Mouse (Mus musculus) midbrain, embryonic 10.5 days (tissue): ENCODE measurements at regions not wholly inside any gene's neighbourhood (a gene's known extent, or its start where the extent isn't known, plus 50 kb on each side); places are given as distances from the start of the nearest gene placed in this dataset.
A peak's percentile ranks its signal among the peaks of the same experiment; 100 is the strongest.

Experiments used
- DNase-seq: peaks from one replicate; pipeline ENCODE4 v3.0.0-alpha.2; 2017; ENCODE audit warnings: low spot score
- H3K27ac ChIP-seq: fragments of 300-500 bp; sonication (generic); replicated peaks from 2 replicates; pipeline ENCODE4 v1.5.1; 2016; ENCODE audit warnings: mild to moderate bottlenecking
- H3K27me3 ChIP-seq: fragments of 300-500 bp; sonication (generic); 2 replicates; pipeline ENCODE4 v1.6.1; 2016; ENCODE audit warnings: low read depth, mild to moderate bottlenecking; ENCODE audit not compliant: poor library complexity, severe bottlenecking
- H3K36me3 ChIP-seq: fragments of 300-500 bp; sonication (generic); 2 replicates; pipeline ENCODE4 v1.6.1; 2016; ENCODE audit warnings: mild to moderate bottlenecking, moderate library complexity
- H3K4me1 ChIP-seq: fragments of 300-500 bp; sonication (generic); 2 replicates; pipeline ENCODE4 v1.6.1; 2016
- H3K4me3 ChIP-seq: fragments of 300-500 bp; sonication (generic); 2 replicates; pipeline ENCODE4 v1.5.1; 2016; ENCODE audit warnings: mild to moderate bottlenecking, moderate library complexity
- H3K9me3 ChIP-seq: fragments of 300-500 bp; sonication (generic); replicated peaks from 2 replicates; pipeline ENCODE4 v1.6.1; 2016; ENCODE audit warnings: mild to moderate bottlenecking
- WGBS: fragments of 180-500 bp; shearing (Covaris S2); methylation state at CpG from one replicate; pipeline ENCODE4 v1.1.7; 2016; 5-methylcytosine and 5-hydroxymethylcytosine counted together

DNA sequence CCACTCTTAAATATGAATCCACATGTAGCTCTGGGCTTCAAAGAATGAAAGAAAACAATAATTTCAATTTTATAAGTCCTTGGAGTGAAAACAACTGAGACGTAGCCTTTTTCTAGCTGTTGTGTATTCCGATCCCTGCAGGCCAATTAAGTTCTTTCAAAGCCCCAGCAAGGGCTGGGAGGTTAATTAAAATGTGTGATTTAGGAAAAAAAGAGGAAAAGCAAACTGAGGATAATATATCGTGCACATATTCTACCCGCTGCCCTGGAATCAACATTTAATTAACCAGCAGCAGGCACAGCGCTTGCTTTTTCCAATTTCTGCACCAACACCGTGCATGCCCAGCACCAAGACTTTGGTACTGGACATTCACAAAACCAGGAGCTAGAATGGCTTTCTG, 167.0 kb downstream of the Nectin3 start:
- H3K4me1 ChIP-seq = no peaks in the 10 kb centered on the region
- WGBS = 88% methylated on average over 6 of the region's 6 CpGs
- DNase-seq = no peak

DNA sequence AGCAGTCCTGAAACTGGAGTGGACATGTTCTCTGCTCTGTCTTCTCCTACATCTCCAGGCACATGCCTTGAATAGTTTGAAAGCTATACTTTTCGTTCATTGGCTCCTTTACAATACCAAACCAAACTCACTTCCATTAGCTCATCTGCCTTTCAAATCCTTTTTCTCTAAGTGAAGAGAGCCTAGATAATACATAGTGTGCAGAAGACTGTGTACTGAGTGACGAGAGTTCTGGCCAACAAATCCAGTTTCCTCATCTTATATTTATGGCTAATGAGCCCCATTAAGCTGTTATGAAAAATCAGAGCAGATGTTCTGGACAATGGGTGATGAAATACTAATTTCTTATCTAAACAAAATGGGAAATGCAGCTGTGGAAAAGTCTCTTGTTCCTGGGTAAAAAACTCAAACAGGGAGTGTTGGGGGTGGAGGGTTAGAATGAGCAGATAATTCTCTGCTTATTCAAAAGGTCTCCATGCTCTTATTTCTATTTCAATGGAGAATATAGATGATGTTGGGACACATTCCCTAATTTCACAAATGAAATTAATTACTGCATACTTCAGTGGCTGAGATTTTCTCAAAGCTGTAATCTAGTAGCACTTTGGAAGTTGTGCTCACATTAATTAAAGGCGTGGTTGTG, 144.3 kb upstream of the Gm4737 start:
- no peaks in the 10 kb centered on the region for H3K27me3 ChIP-seq
- no peak for DNase-seq
- H3K27ac ChIP-seq = no peak overlapping the region
- H3K4me1 ChIP-seq = peaks cover 8% of the 10 kb centered on the region
- H3K36me3 ChIP-seq = no peaks in the 10 kb centered on the region
- H3K9me3 ChIP-seq = no peaks in the 10 kb centered on the region
- WGBS = 82% methylated on average over 3 of the region's 3 CpGs
- H3K4me3 ChIP-seq = no peak overlapping the region

More for the DNA sequence above, 167.0 kb downstream of the Nectin3 start:
- Histone ChIP-seq H3K36me3 (no peaks in the 10 kb centered on the region), H3K27me3 (no peaks in the 10 kb centered on the region), H3K9me3 (no peaks in the 10 kb centered on the region), H3K4me3 (no peak overlapping the region), H3K27ac (no peak overlapping the region)

DNA sequence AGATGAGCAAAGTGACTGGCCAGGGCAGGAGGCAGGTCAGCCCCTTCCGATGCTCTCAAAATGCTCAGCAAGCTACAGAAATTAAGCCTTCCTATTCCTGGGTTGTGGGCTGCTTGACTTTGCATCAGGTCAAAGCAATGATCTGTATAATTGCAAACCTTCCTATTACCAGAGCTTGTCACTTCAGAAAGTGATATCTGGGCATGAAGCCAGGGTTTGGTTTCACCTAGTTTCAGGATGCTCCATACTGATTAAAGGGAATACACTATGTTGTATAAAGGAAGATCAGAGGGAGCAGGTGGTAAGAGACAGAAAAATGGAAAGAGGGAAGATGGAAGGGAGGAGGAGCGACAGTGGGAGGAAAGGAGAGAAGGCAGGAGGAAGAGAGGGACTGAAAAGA, 142.3 kb upstream of the Gm4737 start:
- WGBS = 89% methylated on average over 2 of the region's 2 CpGs
- DNase-seq = no peak
- H3K27ac ChIP-seq = no peak overlapping the region

DNA sequence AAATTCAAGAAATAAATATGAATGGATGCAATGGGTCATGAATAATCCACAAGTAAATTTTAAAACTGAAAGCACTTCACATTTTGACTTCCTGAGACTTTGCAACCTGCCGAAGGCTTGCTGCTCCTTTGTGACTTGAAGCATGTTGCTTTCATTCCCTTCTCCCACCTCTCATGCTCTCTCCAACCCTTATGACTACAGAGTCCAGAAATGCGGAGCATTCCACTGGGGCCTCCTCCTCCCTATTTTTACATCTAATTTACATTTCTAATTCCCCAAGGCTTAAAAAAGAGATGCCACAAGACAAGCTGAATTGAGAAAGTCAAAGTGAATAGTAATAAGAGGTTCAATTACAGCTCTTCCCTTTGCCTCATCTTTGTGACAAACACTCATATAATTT, 141.5 kb upstream of the Gm4737 start:
- Histone ChIP-seq H3K4me3 (no peak overlapping the region), H3K36me3 (no peaks in the 10 kb centered on the region), H3K9me3 (no peaks in the 10 kb centered on the region), H3K4me1 (peaks cover 18% of the 10 kb centered on the region), H3K27me3 (no peaks in the 10 kb centered on the region), H3K27ac (no peak overlapping the region)
- no peak for DNase-seq
- WGBS = 74% methylated on average over 2 of the region's 2 CpGs

More for the DNA sequence above, 142.3 kb upstream of the Gm4737 start:
- H3K36me3 ChIP-seq = no peaks in the 10 kb centered on the region
- H3K27me3 ChIP-seq = no peaks in the 10 kb centered on the region
- no peaks in the 10 kb centered on the region for H3K9me3 ChIP-seq
- peaks cover 16% of the 10 kb centered on the region for H3K4me1 ChIP-seq
- H3K4me3 ChIP-seq = no peak overlapping the region

DNA sequence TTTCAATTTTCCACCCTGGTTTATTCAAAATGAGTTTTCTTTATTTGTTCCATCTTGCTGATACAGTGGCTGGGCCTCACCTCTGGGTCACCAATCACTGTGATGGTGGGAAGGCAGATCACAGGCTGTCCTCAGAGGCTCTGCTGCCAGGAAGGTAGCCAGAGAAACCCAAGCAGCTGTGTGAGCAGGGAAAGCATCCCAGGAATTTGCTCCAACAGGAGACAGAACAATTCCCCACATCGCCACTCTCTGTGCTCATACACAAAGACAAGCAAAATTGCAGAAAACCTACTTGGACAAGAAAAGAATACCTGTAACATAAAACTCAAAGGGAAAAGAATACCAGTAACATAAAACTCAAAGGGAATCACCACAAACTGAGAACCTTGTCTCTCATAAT, 139.0 kb upstream of the Gm4737 start:
- WGBS = 4% methylated on average over 1 of the region's 1 CpGs
- Histone ChIP-seq H3K36me3 (no peaks in the 10 kb centered on the region), H3K27me3 (no peaks in the 10 kb centered on the region), H3K4me1 (peaks cover 24% of the 10 kb centered on the region), H3K4me3 (no peak overlapping the region), H3K9me3 (no peaks in the 10 kb centered on the region), H3K27ac (no peak overlapping the region)
- peak; percentile 27 for DNase-seq

DNA sequence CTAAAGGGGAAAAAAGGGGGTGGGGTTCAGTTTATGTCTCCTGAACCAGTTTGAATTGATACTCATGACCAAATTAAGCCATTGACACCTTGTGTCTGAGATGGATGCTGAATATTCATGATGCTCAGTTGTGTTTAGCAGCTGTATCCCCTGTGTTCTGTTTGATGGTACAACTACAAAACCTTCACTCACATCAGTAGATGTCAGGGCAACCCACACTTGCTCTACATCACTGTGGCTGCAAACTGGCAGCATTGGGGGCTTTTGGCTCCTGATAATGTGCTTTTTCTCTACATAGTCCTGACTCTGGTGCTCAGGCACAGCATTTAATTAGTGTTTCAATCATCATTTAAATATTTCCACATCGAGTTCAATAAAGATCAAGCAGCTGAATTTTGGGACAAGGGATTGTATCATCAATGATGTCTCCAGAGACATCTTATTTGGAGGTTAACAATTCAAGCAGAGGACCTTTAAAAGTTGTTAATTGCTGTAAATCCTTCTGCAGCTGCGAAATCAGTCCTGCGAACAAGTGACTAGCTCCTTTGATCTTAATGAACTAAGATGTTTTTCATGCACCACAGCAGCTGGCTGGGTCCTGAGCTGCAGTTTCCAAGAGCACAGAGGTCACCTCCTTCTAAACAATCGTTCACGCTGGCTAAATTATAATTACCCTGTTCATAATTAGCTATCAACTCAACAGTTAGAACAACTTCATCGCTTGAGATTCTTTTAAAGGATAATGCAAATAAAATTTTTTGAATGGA, 136.4 kb upstream of the Gm4737 start:
- Histone ChIP-seq H3K9me3 (no peaks in the 10 kb centered on the region), H3K27me3 (no peaks in the 10 kb centered on the region), H3K27ac (no peak overlapping the region), H3K36me3 (no peaks in the 10 kb centered on the region), H3K4me3 (no peak overlapping the region), H3K4me1 (peaks cover 22% of the 10 kb centered on the region)
- WGBS = 33% methylated on average over 6 of the region's 6 CpGs
- DNase-seq = no peak

DNA sequence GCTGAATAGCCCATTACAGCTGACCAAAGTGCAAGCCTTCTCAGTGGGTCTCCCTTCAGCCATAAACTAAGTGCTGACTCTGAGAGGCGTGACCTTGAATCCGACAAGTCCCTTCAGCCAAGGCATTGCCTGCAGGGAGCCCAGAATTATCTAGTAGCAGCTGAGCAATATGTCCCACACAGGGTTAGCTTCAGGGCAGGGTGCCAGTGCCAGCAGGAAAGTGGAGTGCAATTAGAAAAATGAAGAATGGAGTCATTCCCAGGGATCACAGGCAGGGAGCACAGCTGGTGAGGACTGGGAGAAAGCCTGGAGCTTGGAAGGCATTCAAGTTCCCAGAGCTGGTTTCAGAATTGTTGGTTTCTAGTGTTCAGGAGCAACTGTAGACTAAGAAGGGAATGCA, 135.3 kb upstream of the Gm4737 start:
- Histone ChIP-seq H3K27ac (no peak overlapping the region), H3K4me3 (no peak overlapping the region), H3K36me3 (no peaks in the 10 kb centered on the region), H3K27me3 (no peaks in the 10 kb centered on the region), H3K9me3 (no peaks in the 10 kb centered on the region), H3K4me1 (peaks cover 19% of the 10 kb centered on the region)
- 71% methylated on average over 2 of the region's 2 CpGs for WGBS
- no peak for DNase-seq

DNA sequence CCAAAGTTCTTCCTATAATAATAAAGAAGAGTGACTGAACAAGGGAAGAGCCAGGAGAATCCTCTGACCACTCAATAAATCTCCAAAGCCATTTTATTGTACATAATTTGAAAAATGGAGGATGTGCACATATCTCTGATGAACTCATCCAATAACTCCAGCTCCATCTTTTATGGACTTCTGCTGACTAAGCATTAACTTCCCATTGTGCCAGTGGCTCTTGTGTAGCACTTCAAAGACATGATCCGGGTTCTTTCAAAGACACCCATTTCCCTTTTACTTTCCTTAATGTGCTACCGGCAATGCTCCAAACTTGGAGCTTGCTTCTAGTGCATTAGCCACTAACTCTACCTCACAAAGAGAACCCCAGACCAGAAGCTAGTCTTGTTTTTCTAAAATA, 112.7 kb upstream of the Gm4737 start:
- no peaks in the 10 kb centered on the region for H3K27me3 ChIP-seq
- H3K27ac ChIP-seq = no peak overlapping the region
- H3K9me3 ChIP-seq = no peaks in the 10 kb centered on the region
- H3K4me3 ChIP-seq = no peak overlapping the region
- no peaks in the 10 kb centered on the region for H3K4me1 ChIP-seq
- 92% methylated on average over 2 of the region's 2 CpGs for WGBS
- H3K36me3 ChIP-seq = no peaks in the 10 kb centered on the region
- no peak for DNase-seq

DNA sequence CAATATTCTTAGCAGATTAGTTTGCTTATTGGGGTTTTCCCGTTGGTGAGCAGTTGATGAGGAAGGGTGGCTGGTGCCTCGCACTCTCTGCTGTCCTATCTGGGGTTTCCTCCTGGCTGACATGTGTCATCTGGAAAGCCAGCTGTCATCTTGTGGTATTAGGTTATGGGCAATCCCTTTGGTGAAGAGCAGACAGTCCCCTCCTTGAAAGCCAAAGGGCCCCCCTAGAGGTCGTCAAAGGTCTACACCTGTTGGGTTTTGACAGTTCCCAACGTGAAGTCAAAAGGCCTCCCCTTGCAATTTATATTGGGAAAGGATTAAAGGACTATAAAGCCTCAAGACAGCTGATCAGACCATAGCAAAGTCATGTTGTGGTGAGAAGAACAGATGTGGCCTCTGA, 96.8 kb upstream of the Gm4737 start:
- Histone ChIP-seq H3K4me1 (no peaks in the 10 kb centered on the region), H3K27ac (no peak overlapping the region), H3K9me3 (no peaks in the 10 kb centered on the region), H3K36me3 (no peaks in the 10 kb centered on the region), H3K4me3 (no peak overlapping the region), H3K27me3 (no peaks in the 10 kb centered on the region)
- DNase-seq = no peak
- WGBS = 83% methylated on average over 4 of the region's 4 CpGs

DNA sequence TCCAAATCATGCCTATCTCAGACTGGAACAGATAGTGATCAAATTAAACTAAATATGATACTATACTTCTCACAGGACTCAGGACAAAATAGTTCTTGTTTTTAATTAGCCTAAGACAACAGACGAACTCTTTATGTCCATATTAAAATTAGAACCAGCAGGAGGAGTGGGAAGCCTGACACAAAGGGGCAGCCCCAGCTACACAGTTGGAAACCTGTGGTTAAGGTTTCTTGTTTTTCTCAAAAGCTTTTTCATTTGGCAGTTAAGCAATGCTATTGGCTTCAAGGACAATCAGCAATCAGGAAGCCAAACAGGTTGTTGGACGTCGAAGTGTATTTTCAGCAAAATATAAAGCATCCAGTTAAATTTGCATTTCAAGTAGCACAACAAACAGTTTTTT, 96.1 kb upstream of the Gm4737 start:
- H3K4me1 ChIP-seq = no peaks in the 10 kb centered on the region
- no peak for DNase-seq
- no peaks in the 10 kb centered on the region for H3K36me3 ChIP-seq
- no peak overlapping the region for H3K4me3 ChIP-seq
- H3K27ac ChIP-seq = no peak overlapping the region
- H3K9me3 ChIP-seq = no peaks in the 10 kb centered on the region
- WGBS = 76% methylated on average over 3 of the region's 3 CpGs
- no peaks in the 10 kb centered on the region for H3K27me3 ChIP-seq

DNA sequence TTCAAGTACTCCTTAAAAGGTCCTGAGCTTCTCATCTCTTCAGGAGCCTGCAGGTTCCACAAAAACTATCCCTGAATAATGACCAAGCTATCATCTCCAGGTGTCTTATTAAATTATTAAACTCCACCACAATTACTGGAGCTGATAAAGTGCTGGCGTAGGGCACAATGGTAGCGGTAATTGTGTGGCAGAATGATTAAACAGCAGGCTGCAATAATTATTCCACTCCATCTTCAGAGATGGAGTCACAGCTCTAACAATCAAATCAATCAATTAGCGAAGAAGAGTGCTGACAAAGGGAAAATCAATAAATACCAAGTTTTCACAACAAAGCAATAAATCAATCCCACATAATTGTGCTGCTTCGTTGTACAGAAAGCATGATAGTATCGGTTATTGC, 90.7 kb upstream of the Gm4737 start:
- Histone ChIP-seq H3K36me3 (no peaks in the 10 kb centered on the region), H3K4me1 (no peaks in the 10 kb centered on the region), H3K27me3 (no peaks in the 10 kb centered on the region), H3K9me3 (no peaks in the 10 kb centered on the region), H3K4me3 (no peak overlapping the region), H3K27ac (no peak overlapping the region)
- 91% methylated on average over 5 of the region's 5 CpGs for WGBS
- DNase-seq = no peak

DNA sequence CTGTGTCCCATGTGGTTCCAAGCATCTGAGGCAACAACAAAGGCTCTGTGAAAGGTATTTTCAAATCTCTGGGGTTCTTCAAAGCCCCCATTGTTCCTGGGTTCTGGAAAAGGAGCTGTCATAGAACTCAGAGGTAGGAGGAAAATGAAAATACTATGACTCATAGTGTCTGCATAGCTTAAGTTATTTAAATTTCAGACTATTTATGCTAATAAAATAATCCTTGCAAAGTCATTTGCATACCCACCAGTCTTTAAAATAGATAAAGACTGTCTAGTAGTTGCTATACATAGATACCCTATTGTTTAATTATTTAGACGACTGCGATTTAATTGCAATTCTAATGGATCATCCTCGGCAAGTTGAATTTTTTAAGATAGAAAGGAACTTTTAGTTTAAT, 73.9 kb upstream of the Gm4737 start:
- WGBS = 90% methylated on average over 3 of the region's 3 CpGs
- no peak for DNase-seq
- H3K27me3 ChIP-seq = no peaks in the 10 kb centered on the region
- no peak overlapping the region for H3K4me3 ChIP-seq
- no peaks in the 10 kb centered on the region for H3K4me1 ChIP-seq
- no peak overlapping the region for H3K27ac ChIP-seq
- H3K9me3 ChIP-seq = no peaks in the 10 kb centered on the region
- H3K36me3 ChIP-seq = no peaks in the 10 kb centered on the region

DNA sequence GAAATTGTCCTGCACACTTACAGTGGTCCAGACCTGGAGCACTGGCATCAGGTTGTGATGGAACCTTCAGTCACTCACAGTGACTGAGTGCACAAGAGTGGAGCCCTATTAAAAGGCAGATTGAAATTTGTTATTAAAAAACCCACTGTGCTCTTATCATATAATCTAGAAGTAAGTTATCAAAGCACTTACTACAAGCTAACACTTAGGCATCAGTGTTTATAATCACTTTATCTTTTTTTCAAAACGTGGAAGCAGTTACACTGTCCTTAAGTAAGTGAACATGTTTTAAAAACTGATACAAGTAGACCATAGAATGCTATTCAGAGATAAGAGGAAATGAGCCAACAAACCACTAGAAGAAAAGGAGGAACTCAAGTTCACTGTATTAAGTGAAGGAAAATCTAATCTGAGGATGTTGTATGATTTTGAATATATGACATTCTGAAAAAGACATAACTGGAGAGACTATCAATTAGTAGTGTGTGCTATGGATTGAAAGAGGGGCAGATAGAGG, 68.3 kb upstream of the Gm4737 start:
- WGBS = 63% methylated on average over 1 of the region's 1 CpGs
- DNase-seq = no peak
- Histone ChIP-seq H3K27ac (no peak overlapping the region), H3K9me3 (no peaks in the 10 kb centered on the region), H3K4me1 (no peaks in the 10 kb centered on the region), H3K27me3 (no peaks in the 10 kb centered on the region), H3K36me3 (no peaks in the 10 kb centered on the region), H3K4me3 (no peak overlapping the region)
